Mouse (Mus musculus) heart, adult 2 months (tissue): ENCODE data around the gene Tspan31. TPM values are rescaled to one million over a fixed set of nuclear protein-coding genes. Genes with fewer than 3 reads are reported as not detected.

Experiments
- DNase-seq, 2 experiments: peaks; one replicate each; pipeline ENCODE4 v3.0.0; 2021
- H3K27ac ChIP-seq: fragments of 200-600 bp; 2 replicates; pipeline ENCODE4 v1.8.1; 2022
- H3K27me3 ChIP-seq: fragments of 200-500 bp; 2 replicates; pipeline ENCODE4 v1.6.1; 2012; ENCODE audit warnings: mild to moderate bottlenecking, low read length, inconsistent platforms, mixed read lengths; ENCODE audit not compliant: control insufficient read depth, insufficient read depth
- H3K36me3 ChIP-seq: fragments of 200-500 bp; 2 replicates; pipeline ENCODE4 v1.6.1; 2012; ENCODE audit warnings: low read length, inconsistent platforms; ENCODE audit not compliant: control insufficient read depth, insufficient read depth
- H3K4me1 ChIP-seq: fragments of 200-500 bp; 2 replicates; pipeline ENCODE4 v1.6.1; 2011; ENCODE audit warnings: low read length; ENCODE audit not compliant: control insufficient read depth, insufficient read depth
- H3K4me3 ChIP-seq: fragments of 200-600 bp; 2 replicates; pipeline ENCODE4 v1.8.1; 2022
- H3K79me2 ChIP-seq: fragments of 200-500 bp; replicated peaks from 2 replicates; pipeline ENCODE4 v1.6.1; 2012; ENCODE audit warnings: mild to moderate bottlenecking, inconsistent platforms, low read length, moderate library complexity, mixed read lengths; ENCODE audit not compliant: control insufficient read depth, insufficient read depth
- H3K9ac ChIP-seq: fragments of 200-500 bp; 2 replicates; pipeline ENCODE4 v1.6.1; 2012; ENCODE audit warnings: low read depth, mild to moderate bottlenecking, control low read depth, inconsistent platforms, low read length, mixed read lengths
- CTCF ChIP-seq: fragments of 200-600 bp; IDR thresholded peaks from 2 replicates; pipeline ENCODE4 v1.8.1; 2022; ENCODE audit warnings: antibody characterized with exemption, mild to moderate bottlenecking, moderate library complexity
- EP300 ChIP-seq: fragments of 200-500 bp; IDR thresholded peaks from 2 replicates; pipeline ENCODE4 v1.6.1; 2011; ENCODE audit warnings: low read depth, low read length, control low read depth; ENCODE audit not compliant: insufficient read depth
- POLR2A ChIP-seq: fragments of 200-500 bp; IDR thresholded peaks from 2 replicates; pipeline ENCODE4 v1.6.1; 2011; ENCODE audit warnings: mild to moderate bottlenecking, low read depth, low read length, control low read depth; ENCODE audit not compliant: insufficient read depth
- WGBS: fragments of 180-500 bp; shearing (Covaris S2); methylation state at CpG from one replicate; pipeline ENCODE4 v1.1.7; 2018; 5-methylcytosine and 5-hydroxymethylcytosine counted together
- intact Hi-C: fragments of 180-260 bp; cut with DNase I; formaldehyde crosslinking; loops from one replicate; pipeline ENCODE4 v1.15.1; 2025
- polyA plus RNA-seq: library from polyadenylated mRNA; depleted of rRNA; stranded (reverse); fragments of >200 nt; gene quantifications from 2 replicates; pipeline ENCODE4 v1.2.3, GENCODE M21; 2012
- total RNA-seq, 2 experiments: library from RNA; stranded (reverse); gene quantifications; 2 replicates each; pipeline ENCODE4 v1.2.3; 2021

Gene Tspan31
- total and polyA plus RNA-seq, 3 experiments: 39.3 to 67.6 (median 51.0) TPM

DNA sequence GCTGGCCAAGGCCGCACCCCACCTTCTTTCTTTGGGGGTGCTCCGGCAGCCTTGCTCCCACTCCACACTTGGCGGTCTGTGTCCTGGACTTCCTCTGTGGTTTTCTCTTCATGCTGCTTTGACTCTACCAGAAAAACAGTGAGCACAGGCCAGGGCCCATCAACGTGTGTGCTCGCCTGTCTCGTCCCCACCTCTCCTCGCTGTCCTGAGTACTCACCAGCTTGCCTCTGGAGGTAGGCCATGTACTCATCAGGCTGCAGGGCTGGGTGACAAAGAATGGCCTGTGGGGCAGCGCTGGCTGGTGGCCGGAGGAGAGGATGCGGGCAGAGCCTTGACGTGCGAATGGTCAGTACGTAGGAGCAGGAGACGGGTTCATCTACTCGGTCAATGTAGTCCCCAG lies 29.8 kb upstream of the Tspan31 start:
- Histone ChIP-seq H3K79me2 (no peaks in the 10 kb centered on the region), H3K9ac (no peak overlapping the region), H3K4me3 (no peak overlapping the region), H3K36me3 (no peaks in the 10 kb centered on the region), H3K27me3 (no peaks in the 10 kb centered on the region), H3K4me1 (no peaks in the 10 kb centered on the region), H3K27ac (no peak overlapping the region)
- 94% methylated on average over 15 of the region's 15 CpGs for WGBS
- no peak for DNase-seq
- TF ChIP-seq CTCF: no peak
- no peak for TF ChIP-seq POLR2A
- no peak for TF ChIP-seq EP300
- intact Hi-C loops: no loop called here

DNA sequence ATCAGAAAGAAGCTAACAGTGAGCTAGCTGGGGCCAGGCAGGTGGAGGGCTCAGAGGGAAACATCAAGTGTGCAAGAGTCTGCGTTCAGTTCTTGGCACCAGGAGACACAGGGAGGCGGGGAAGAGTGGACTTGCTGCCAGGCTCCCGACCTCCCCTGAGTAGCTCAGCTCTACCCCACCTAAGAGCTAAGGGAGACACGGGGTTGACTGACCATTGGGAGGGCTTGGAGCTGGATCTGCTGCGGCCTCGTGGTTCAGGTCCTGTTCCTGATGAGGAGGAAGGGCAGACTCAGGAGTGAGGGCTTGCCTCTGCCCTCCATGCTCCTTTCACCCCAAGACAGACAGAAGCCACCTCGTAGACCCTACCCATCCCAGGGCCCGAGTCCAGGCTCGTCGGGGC lies 29.1 kb upstream of the Tspan31 start:
- 89% methylated on average over 10 of the region's 10 CpGs for WGBS
- intact Hi-C loops: no loop called here
- Histone ChIP-seq H3K79me2 (no peaks in the 10 kb centered on the region), H3K4me3 (no peak overlapping the region), H3K36me3 (no peaks in the 10 kb centered on the region), H3K27me3 (no peaks in the 10 kb centered on the region), H3K9ac (no peak overlapping the region), H3K4me1 (no peaks in the 10 kb centered on the region), H3K27ac (no peak overlapping the region)
- no peak for DNase-seq
- no peak for TF ChIP-seq EP300
- TF ChIP-seq CTCF: no peak
- no peak for TF ChIP-seq POLR2A

DNA sequence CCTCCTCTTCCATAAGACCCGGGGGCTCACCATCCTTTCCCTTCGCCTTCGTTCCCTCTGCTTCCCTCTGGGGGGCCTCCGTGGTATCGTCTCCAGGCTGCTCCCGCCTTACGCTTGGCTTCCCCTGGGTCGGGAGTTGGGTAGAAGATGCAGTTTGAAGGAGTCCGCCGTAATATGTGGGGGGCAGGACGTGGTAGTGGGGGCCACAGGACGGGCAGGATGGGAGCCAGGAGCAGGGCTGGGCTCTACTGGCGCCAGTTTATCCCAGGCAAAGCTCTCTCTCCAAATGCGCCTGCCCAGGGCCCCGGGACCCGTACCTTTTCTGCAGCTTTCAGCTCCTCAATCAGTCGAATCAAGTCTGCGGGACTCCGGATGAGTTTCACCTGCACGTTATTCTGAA lies 28.4 kb upstream of the Tspan31 start:
- no peaks in the 10 kb centered on the region for H3K27me3 ChIP-seq
- H3K9ac ChIP-seq: no peak overlapping the region
- no peak overlapping the region for H3K4me3 ChIP-seq
- 85% methylated on average over 20 of the region's 20 CpGs for WGBS
- intact Hi-C loops: no loop called here
- no peak for DNase-seq
- TF ChIP-seq EP300 (no peak), CTCF (no peak), POLR2A (no peak)
- no peaks in the 10 kb centered on the region for H3K79me2 ChIP-seq
- no peaks in the 10 kb centered on the region for H3K36me3 ChIP-seq
- no peak overlapping the region for H3K27ac ChIP-seq
- H3K4me1 ChIP-seq: no peaks in the 10 kb centered on the region

DNA sequence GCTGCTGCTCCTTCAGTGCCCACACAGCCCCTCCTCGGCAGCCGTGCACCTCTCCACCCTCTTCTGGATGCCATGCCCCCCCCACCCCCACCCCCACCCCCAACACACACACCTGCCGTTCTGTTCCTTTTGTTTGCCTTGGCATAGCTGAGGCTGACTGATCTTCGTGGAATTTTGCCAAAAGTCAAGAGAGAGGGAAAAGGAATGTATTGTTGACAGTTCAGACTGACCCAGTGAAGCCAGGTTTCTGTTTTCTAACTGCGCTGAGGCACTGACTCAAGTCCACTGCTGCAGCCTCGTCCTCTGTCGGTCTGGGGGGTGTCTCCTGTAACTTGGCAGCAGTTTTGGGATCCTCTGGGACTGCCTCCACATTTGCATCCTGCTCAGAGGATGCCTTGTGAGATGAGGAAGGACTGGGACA lies 24.3 kb upstream of the Tspan31 start:
- Histone ChIP-seq H3K79me2 (no peaks in the 10 kb centered on the region), H3K4me3 (no peak overlapping the region), H3K4me1 (no peaks in the 10 kb centered on the region), H3K27me3 (peaks cover 14% of the 10 kb centered on the region), H3K9ac (no peak overlapping the region), H3K36me3 (no peaks in the 10 kb centered on the region), H3K27ac (no peak overlapping the region)
- no peak for TF ChIP-seq POLR2A
- TF ChIP-seq EP300: no peak
- no peak for TF ChIP-seq CTCF
- WGBS: 17% methylated on average over 6 of the region's 7 CpGs
- DNase-seq: no peak
- intact Hi-C loops: no loop called here

DNA sequence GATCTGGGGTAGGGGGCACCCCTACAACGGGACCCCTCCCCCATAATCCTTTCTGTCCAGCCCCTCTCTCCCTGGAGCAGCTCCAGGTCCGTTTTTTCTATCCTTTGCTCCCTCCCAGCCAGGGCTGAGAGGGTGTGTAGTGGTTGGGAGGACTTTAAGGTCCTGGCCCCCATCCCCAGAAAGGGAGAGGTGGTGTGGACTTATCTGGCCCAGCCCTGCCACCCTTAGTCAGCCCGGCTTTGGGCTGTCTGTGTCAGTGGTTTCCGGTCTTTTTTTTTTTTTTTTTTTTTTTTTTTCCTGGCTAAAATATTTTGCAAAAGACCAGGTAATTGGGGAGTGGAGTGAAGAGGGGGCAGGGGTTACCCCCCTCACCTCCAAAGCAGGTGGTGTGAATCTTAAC lies 22.7 kb upstream of the Tspan31 start:
- Histone ChIP-seq H3K4me3 (no peak overlapping the region), H3K9ac (no peak overlapping the region), H3K79me2 (no peaks in the 10 kb centered on the region), H3K27me3 (peaks cover 14% of the 10 kb centered on the region), H3K27ac (no peak overlapping the region), H3K36me3 (no peaks in the 10 kb centered on the region), H3K4me1 (no peaks in the 10 kb centered on the region)
- 34% methylated on average over 4 of the region's 4 CpGs for WGBS
- no peak for DNase-seq
- intact Hi-C loops: no loop called here
- TF ChIP-seq POLR2A (no peak), EP300 (no peak), CTCF (no peak)

DNA sequence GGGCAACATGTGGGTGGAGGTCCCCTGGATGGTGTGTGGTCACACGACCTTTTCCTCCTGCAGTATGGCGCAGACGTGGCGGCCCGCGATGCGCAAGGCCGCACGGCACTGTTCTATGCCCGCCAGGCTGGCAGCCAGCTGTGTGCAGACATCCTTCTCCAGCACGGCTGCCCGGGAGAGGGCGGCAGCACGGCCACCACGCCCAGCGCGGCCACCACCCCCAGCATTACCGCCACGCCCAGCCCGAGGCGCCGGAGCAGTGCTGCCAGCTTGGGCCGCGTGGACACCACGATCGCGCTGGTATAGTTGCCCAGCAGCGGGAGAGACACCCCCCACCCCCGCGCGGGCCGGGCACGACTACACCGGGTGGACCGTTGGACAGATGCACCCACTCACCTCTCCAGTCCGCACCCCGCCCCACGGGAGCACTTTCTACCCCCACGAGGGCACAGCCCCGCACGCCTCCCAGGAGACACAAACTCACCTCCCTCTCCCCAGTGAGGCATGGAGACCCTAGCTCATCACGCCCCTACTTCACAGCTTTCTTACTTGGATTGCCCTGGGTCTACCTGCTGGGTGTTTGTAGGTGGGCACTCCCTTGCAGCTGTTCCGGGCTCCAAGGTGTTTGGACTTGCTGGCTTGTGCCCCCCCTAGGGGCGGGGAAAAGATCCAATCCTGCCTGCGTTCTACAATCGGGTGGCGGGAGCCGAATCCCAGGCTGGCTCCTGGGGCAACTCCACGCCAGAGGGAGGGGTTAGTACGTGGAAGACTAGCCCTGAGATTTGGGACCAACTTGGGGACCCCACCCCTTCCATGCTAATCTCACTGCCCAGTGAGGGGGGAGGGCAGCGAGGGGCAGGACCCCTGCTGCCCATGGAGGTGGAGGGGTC lies 21.7 kb upstream of the Tspan31 start:
- TF ChIP-seq POLR2A: no peak
- no peak for TF ChIP-seq EP300
- no peak for TF ChIP-seq CTCF
- H3K27me3 ChIP-seq: peaks cover 14% of the 10 kb centered on the region
- H3K79me2 ChIP-seq: no peaks in the 10 kb centered on the region
- WGBS: 19% methylated on average over 51 of the region's 51 CpGs
- no peak for DNase-seq
- no peak overlapping the region for H3K27ac ChIP-seq
- intact Hi-C loops: no loop called here
- no peak overlapping the region for H3K4me3 ChIP-seq
- H3K4me1 ChIP-seq: no peaks in the 10 kb centered on the region
- H3K36me3 ChIP-seq: no peaks in the 10 kb centered on the region
- H3K9ac ChIP-seq: no peak overlapping the region
